Mouse (Mus musculus): ENCODE data around the gene Ttll7. TPM values are rescaled to one million over a fixed set of nuclear protein-coding genes. Genes with fewer than 3 reads are reported as not detected.

Ttll7 gene
- total RNA-seq, 2 experiments from 2014 or later: 182 to 189 TPM

GRCm38 (mm10) chr3:146964384-146964783 lies 112.2 kb downstream of the Ttll7 start:
- intact Hi-C loops (cut with DNase I): no loop called here
- DNase-seq (ENCODE audit: low spot score in 2 of 2): no peak

- no peak for DNase-seq (ENCODE audit: low spot score in 2 of 2)
- intact Hi-C loops (cut with DNase I): no loop called here
These were observed 115.1 kb downstream of the Ttll7 start for GRCm38 (mm10) chr3:146967242-146967641.

GRCm38 (mm10) chr3:146967834-146968233 lies 115.7 kb downstream of the Ttll7 start:
- intact Hi-C loops (cut with DNase I): no loop called here
- no peak for DNase-seq (ENCODE audit: low spot score in 2 of 2)

GRCm38 (mm10) chr3:146978272-146978671 lies 126.1 kb downstream of the Ttll7 start:
- DNase-seq (ENCODE audit: low spot score in 2 of 2): no peak
- intact Hi-C loops (cut with DNase I): no loop called here

- intact Hi-C loops (cut with DNase I): loop anchor here (10.0 kb wide), 1 partner anchor 1991 kb away; no protein-coding TSS in a partner anchor
- DNase-seq (ENCODE audit: low spot score in 2 of 2): peak; percentile 33 to 43
These were observed 141.9 kb downstream of the Ttll7 start for GRCm38 (mm10) chr3:146993834-146994669.

- intact Hi-C loops (cut with DNase I): loop anchor here (10.0 kb wide), 1 partner anchor 1990 kb away; no protein-coding TSS in a partner anchor
These were observed 142.7 kb downstream of the Ttll7 start for GRCm38 (mm10) chr3:146994670-146995415.

GRCm38 (mm10) chr3:146999148-146999547 lies 147.0 kb downstream of the Ttll7 start:
- no peak for DNase-seq (ENCODE audit: low spot score in 2 of 2)
- intact Hi-C loops (cut with DNase I): loop anchor here (10.0 kb wide), 1 partner anchor 1986 kb away; no protein-coding TSS in a partner anchor

More at GRCm38 (mm10) chr3:146994670-146995415, 142.7 kb downstream of the Ttll7 start:
- no peak for DNase-seq (ENCODE audit: low spot score in 2 of 2)

GRCm38 (mm10) chr3:147000963-147001362 lies 148.8 kb downstream of the Ttll7 start:
- intact Hi-C loops (cut with DNase I): no loop called here
- DNase-seq (ENCODE audit: low spot score in 2 of 2): no peak

GRCm38 (mm10) chr3:147001557-147001956 lies 149.4 kb downstream of the Ttll7 start:
- no peak for DNase-seq (ENCODE audit: low spot score in 2 of 2)
- intact Hi-C loops (cut with DNase I): no loop called here

GRCm38 (mm10) chr3:147016506-147016905 lies 164.3 kb downstream of the Ttll7 start:
- no peak for DNase-seq (ENCODE audit: low spot score in 2 of 2)
- intact Hi-C loops (cut with DNase I): no loop called here

GRCm38 (mm10) chr3:147019506-147019905 lies 167.3 kb downstream of the Ttll7 start:
- no peak for DNase-seq (ENCODE audit: low spot score in 2 of 2)
- intact Hi-C loops (cut with DNase I): no loop called here

- intact Hi-C loops (cut with DNase I): no loop called here
These were observed 174.1 kb downstream of the Ttll7 start for GRCm38 (mm10) chr3:147026248-147026647.

GRCm38 (mm10) chr3:147028382-147028781 lies 176.2 kb downstream of the Ttll7 start:
- intact Hi-C loops (cut with DNase I): no loop called here

More at GRCm38 (mm10) chr3:147026248-147026647, 174.1 kb downstream of the Ttll7 start:
- DNase-seq (ENCODE audit: low spot score in 2 of 2): no peak

GRCm38 (mm10) chr3:147029718-147030117 lies 177.6 kb downstream of the Ttll7 start:
- no peak for DNase-seq (ENCODE audit: low spot score in 2 of 2)
- intact Hi-C loops (cut with DNase I): no loop called here

More at GRCm38 (mm10) chr3:147028382-147028781, 176.2 kb downstream of the Ttll7 start:
- no peak for DNase-seq (ENCODE audit: low spot score in 2 of 2)

GRCm38 (mm10) chr3:147030266-147030880 lies 178.2 kb downstream of the Ttll7 start:
- no peak for DNase-seq (ENCODE audit: low spot score in 2 of 2)
- intact Hi-C loops (cut with DNase I): no loop called here

Other genes with a start within 250 kb of the Ttll7 start
- not detected for gene Dnase2b, start 236.8 kb upstream of the Ttll7 start, total RNA-seq (2021)
- gene 4930503B20Rik, start 201.1 kb upstream of the Ttll7 start, total RNA-seq (2021): not detected
- under 1 TPM; 0.20 to 0.95 TPM for gene Samd13, start 166.8 kb upstream of the Ttll7 start, total RNA-seq (2021)
- 100 to 1,000 TPM; 428 to 477 TPM for gene Prkacb, start 39.4 kb upstream of the Ttll7 start, total RNA-seq (2021)